Mouse (Mus musculus) lung, embryonic 14.5 days (tissue): ENCODE measurements around the gene Syn3. TPM values are rescaled to one million over a fixed set of nuclear protein-coding genes. Genes with fewer than 3 reads are reported as not detected.

ENCODE experiments used
- ATAC-seq: fragments of 200-750 bp; cut with Nextera tagmentation; 2 replicates; pipeline ENCODE4 v1.8.0; 2017; ENCODE audit warnings: mild to moderate bottlenecking, moderate TSS enrichment, moderate library complexity; ENCODE audit not compliant: insufficient read depth
- DNase-seq: peaks from one replicate; pipeline ENCODE4 v3.0.0-alpha.2; 2015
- H3K27ac ChIP-seq: fragments of 300-500 bp; sonication (generic); 2 replicates; pipeline ENCODE4 v1.5.1; 2014; ENCODE audit warnings: low read depth, mild to moderate bottlenecking, moderate library complexity
- H3K27me3 ChIP-seq: fragments of 300-500 bp; sonication (generic); 2 replicates; pipeline ENCODE4 v1.6.1; 2014; ENCODE audit warnings: low read length, control low read depth; ENCODE audit not compliant: insufficient read depth
- H3K36me3 ChIP-seq: fragments of 300-500 bp; sonication (generic); 2 replicates; pipeline ENCODE4 v1.6.1; 2014; ENCODE audit warnings: control low read depth; ENCODE audit not compliant: insufficient read depth
- H3K4me1 ChIP-seq: fragments of 300-500 bp; sonication (generic); 2 replicates; pipeline ENCODE4 v1.6.1; 2014; ENCODE audit warnings: antibody characterized with exemption, control low read depth; ENCODE audit not compliant: insufficient read depth
- H3K4me2 ChIP-seq: fragments of 300-500 bp; sonication (generic); 2 replicates; pipeline ENCODE4 v1.6.1; 2014; ENCODE audit warnings: mild to moderate bottlenecking
- H3K4me3 ChIP-seq: fragments of 300-500 bp; sonication (generic); 2 replicates; pipeline ENCODE4 v1.5.1; 2014; ENCODE audit warnings: low read depth, low read length
- H3K9ac ChIP-seq: fragments of 300-500 bp; sonication (generic); 2 replicates; pipeline ENCODE4 v1.6.1; 2014
- H3K9me3 ChIP-seq: fragments of 300-500 bp; sonication (generic); 2 replicates; pipeline ENCODE4 v1.6.1; 2016; ENCODE audit warnings: low read depth, low read length, control low read depth
- CTCF ChIP-seq: IDR thresholded peaks from 2 replicates; pipeline ENCODE4 v1.5.1; 2016; ENCODE audit warnings: antibody characterized with exemption, low read depth
- WGBS: fragments of 180-500 bp; shearing (Covaris S2); extraction: QIAGEN DNeasy Blood & Tissue Kit; methylation state at CpG from one replicate; pipeline ENCODE4 v1.1.7; 2014; 5-methylcytosine and 5-hydroxymethylcytosine counted together
- polyA plus RNA-seq: library from polyadenylated mRNA; unstranded; fragments of >200 nt; fragmentation: Nextera tagmentation; extraction: Ambion mirVana; gene quantifications from 2 replicates; pipeline ENCODE4 v1.2.1, GENCODE M21; 2014

Syn3 gene
- polyA plus RNA-seq, 1 experiment from 2014 or later = 2.4 TPM

DNA sequence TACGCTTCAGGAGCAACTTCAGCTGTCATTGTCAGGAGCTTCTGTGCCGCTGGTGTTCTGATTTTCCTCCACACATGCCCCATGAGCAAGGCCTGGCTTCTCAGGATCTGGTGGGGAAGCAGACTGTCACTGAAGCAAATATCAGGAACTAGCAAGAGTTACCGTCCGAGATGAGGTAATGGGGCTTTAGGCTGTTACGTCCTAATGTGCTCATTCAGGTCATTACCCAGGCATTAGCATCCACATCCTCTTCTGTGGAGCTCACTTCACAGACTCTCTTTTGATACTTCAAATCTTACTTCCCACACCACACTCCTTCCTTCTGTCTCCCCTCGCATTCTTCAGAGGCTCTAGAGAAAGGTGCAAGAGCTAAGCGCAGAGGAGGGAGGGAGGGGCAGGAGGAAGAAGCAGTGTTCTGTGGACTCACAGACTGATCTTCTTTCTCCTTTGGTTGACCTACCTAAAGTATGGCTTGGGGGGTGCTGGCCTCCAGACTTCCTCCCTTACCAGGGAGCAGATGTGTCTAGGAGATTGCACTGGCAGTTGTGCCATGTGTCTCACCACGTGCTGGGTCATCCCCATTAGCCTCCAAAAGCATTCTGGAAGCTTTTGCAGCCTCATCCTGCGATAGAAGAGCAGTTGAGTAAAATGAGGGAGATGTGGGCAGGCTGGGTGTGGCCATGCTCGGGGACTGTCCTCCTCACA, 445.7 kb downstream of the Syn3 start:
- H3K9me3 ChIP-seq = no peaks in the 10 kb centered on the region
- DNase-seq (no peak), ATAC-seq (no peak)
- H3K4me2 ChIP-seq = no peak overlapping the region
- WGBS = 74% methylated on average over 10 of the region's 10 CpGs
- TF ChIP-seq CTCF = no peak
- peaks cover 22% of the 10 kb centered on the region; the same call in 1 of the 2 replicates for H3K36me3 ChIP-seq
- no peak overlapping the region for H3K9ac ChIP-seq
- H3K27ac ChIP-seq = no peak overlapping the region
- H3K4me3 ChIP-seq = no peak overlapping the region
- H3K4me1 ChIP-seq = no peaks in the 10 kb centered on the region
- H3K27me3 ChIP-seq = no peaks in the 10 kb centered on the region

DNA sequence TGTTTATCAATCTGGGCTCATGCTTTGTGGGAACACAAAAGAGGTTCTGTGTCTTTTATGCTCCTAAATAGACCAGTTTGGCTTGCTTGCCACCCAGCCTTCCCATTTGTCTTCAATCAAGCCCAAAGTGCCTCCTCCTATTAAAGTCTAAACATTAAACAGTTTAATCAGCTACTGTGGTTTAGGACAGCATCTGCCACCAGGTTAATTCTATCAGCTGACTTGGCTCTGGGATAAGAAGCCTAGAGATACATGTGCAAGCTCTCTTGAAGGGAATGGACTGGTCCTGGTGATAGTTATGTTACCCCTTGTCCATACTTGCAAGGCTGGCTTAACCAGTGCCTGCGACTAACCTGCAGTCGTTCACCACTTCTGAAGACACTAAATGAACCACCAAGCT, 448.2 kb downstream of the Syn3 start:
- H3K36me3 ChIP-seq = peaks cover 35% of the 10 kb centered on the region; the same call in 1 of the 2 replicates
- H3K4me1 ChIP-seq = no peaks in the 10 kb centered on the region
- ATAC-seq = no peak
- no peak overlapping the region for H3K27ac ChIP-seq
- TF ChIP-seq CTCF = no peak
- WGBS = 89% methylated on average over 2 of the region's 2 CpGs
- no peak overlapping the region for H3K9ac ChIP-seq
- H3K27me3 ChIP-seq = no peaks in the 10 kb centered on the region
- H3K9me3 ChIP-seq = no peaks in the 10 kb centered on the region
- DNase-seq = no peak
- no peak overlapping the region for H3K4me3 ChIP-seq
- no peak overlapping the region for H3K4me2 ChIP-seq

GRCm38 (mm10) chr10:86047786-86048185, 450.9 kb downstream of the Syn3 start:
- no peak overlapping the region for H3K9ac ChIP-seq
- no peak overlapping the region for H3K4me2 ChIP-seq
- no peak overlapping the region for H3K27ac ChIP-seq
- 87% methylated on average over 9 of the region's 9 CpGs for WGBS
- H3K9me3 ChIP-seq = no peaks in the 10 kb centered on the region
- H3K4me1 ChIP-seq = no peaks in the 10 kb centered on the region
- peaks cover 38% of the 10 kb centered on the region; the same call in 1 of the 2 replicates for H3K36me3 ChIP-seq
- ATAC-seq (no peak), DNase-seq (no peak)
- TF ChIP-seq CTCF = no peak
- no peaks in the 10 kb centered on the region for H3K27me3 ChIP-seq
- no peak overlapping the region for H3K4me3 ChIP-seq

DNA sequence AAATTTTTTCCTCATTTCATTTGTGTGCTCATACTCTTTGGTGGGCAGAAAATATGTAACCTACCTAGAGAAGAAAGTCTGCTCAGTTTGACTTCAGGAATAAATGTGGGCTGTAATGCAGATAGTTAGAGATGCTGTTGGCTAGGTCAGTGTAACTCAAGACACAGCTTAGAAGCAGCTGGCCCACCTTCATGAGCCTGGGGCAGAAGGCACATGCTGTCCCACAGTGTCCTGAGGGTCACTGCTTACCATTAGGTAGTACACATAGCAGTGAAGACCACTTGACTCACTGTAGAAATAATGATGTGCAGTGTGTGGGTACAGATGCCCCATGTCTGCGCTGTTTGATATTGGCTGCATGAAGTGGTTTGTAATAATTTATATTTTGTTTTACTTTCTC, 452.3 kb downstream of the Syn3 start:
- Histone ChIP-seq H3K27ac (no peak overlapping the region), H3K27me3 (no peaks in the 10 kb centered on the region), H3K9me3 (no peaks in the 10 kb centered on the region), H3K4me3 (no peak overlapping the region), H3K4me1 (no peaks in the 10 kb centered on the region), H3K9ac (no peak overlapping the region), H3K36me3 (peaks cover 39% of the 10 kb centered on the region; the same call in 1 of the 2 replicates), H3K4me2 (no peak overlapping the region)
- WGBS = 86% methylated on average over 1 of the region's 1 CpGs
- no peak for TF ChIP-seq CTCF
- DNase-seq (no peak), ATAC-seq (no peak)

DNA sequence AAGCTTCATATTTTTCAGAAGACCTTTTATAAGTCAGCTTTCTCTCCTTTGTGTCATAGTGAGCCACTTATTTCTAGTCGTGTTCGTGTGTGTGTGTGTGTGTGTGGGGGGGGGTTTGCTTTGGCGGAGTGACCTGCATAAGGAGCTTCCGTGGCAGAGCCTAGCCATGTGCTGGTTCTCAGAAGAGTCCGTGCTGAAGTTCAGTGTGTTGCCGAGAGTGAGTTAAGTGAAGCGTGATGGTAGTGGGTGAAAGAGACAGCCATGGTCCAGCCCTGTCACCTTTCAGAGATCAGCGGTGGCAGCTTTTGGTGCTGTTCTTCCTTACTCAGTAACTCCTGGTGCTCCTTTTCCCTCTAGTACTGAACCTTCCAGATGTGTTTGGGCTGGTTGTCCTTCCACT, 454.6 kb downstream of the Syn3 start:
- DNase-seq = no peak
- 87% methylated on average over 8 of the region's 8 CpGs for WGBS
- no peak for ATAC-seq
- Histone ChIP-seq H3K27me3 (no peaks in the 10 kb centered on the region), H3K36me3 (peaks cover 34% of the 10 kb centered on the region; the same call in 1 of the 2 replicates), H3K4me1 (no peaks in the 10 kb centered on the region), H3K27ac (no peak overlapping the region), H3K4me2 (no peak overlapping the region), H3K4me3 (no peak overlapping the region), H3K9me3 (no peaks in the 10 kb centered on the region), H3K9ac (no peak overlapping the region)
- TF ChIP-seq CTCF = no peak

GRCm38 (mm10) chr10:86043651-86044050, 455.0 kb downstream of the Syn3 start:
- Histone ChIP-seq H3K9me3 (no peaks in the 10 kb centered on the region), H3K27ac (no peak overlapping the region), H3K36me3 (peaks cover 32% of the 10 kb centered on the region; the same call in 1 of the 2 replicates), H3K9ac (no peak overlapping the region), H3K27me3 (no peaks in the 10 kb centered on the region), H3K4me1 (no peaks in the 10 kb centered on the region), H3K4me3 (no peak overlapping the region), H3K4me2 (no peak overlapping the region)
- no peak for DNase-seq
- TF ChIP-seq CTCF = no peak
- WGBS = 89% methylated on average over 4 of the region's 4 CpGs
- ATAC-seq = no peak

GRCm38 (mm10) chr10:86034007-86034728, 464.5 kb downstream of the Syn3 start:
- no peak for TF ChIP-seq CTCF
- Histone ChIP-seq H3K27ac (no peak overlapping the region), H3K27me3 (no peaks in the 10 kb centered on the region), H3K4me1 (no peaks in the 10 kb centered on the region), H3K4me2 (no peak overlapping the region), H3K9ac (no peak overlapping the region), H3K9me3 (no peaks in the 10 kb centered on the region), H3K4me3 (no peak overlapping the region), H3K36me3 (peaks cover 29% of the 10 kb centered on the region)
- ATAC-seq (no peak), DNase-seq (no peak)
- WGBS = 65% methylated on average over 2 of the region's 2 CpGs
